Mouse (Mus musculus): Measurements from ENCODE around the gene Dgkh.

DNA sequence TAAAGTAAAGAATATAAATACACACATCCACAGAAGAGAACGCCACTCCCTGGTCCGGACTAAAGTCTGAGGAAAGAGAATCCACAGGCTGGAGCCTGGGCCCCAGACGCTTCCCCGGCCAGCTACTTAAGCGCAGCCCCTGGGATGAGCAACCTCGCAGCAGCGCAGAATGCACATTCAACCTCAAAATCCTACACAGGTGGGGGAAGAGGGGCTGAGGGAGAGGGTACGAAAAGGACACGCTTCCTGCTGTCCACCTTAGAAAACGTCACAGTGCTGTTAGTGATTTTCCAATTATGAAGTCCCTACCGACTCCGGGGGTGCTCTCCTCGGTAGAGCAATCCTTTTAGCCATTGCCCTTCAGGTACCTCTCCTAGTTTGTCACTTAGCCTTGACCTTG lies 6.6 kb downstream of the Dgkh start:
- TF ChIP-seq CTCF (IDR thresholded peaks at IDR 0.05; ENCODE audit: low read depth, low read length) (no peak), POLR2A (IDR thresholded peaks at IDR 0.05; ENCODE audit: borderline replicate concordance, low read depth, low read length) (no peak)
